Mouse (Mus musculus) stomach, postnatal 0 days (tissue): ENCODE measurements around the gene Nup160.

Source experiments
- CTCF ChIP-seq: IDR thresholded peaks from 2 replicates; pipeline ENCODE4 v1.5.1; 2016; ENCODE audit warnings: antibody characterized with exemption, low read depth, mild to moderate bottlenecking, moderate library complexity
- EP300 ChIP-seq: optimal IDR thresholded peaks from 2 replicates; pipeline ENCODE3; 2016; ENCODE audit warnings: antibody characterized with exemption

DNA sequence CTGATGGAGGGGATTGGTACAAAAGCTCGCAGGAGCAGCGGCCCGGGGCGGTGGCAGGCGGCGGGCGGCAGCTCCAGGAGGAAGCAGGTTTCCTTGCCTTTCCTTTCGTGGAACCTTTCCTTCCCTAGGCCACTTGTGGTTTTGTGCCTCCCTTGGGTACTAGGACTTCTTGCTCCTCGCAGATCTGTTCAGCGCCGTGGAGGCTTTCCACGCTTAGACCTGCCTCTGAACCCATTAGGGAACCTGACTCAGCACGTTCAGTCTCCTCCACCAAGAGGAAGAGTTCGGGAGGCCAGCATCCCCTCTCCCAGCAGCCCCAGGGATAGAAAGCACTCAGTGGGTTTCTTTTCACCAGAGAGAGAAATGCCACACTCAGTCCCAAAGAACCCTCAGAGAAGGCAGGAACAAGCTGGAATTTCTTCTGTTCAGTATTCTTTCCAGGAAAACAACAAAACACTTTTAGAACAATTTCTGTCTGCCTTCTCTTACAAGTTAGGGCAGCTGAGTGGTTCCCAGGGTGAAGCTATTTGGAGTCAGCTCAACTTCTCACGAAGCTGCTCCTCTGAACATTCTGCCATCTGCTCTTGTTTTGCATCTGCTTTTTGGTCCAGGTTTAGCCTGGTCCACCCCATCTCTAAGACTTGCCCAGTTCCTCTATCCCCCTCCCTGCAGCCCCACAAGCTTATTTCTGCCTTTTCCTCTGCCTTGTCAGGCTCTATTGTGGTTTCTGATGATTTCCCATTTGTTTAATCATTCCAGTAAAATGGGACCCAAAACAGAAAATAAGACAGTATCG, 44.9 kb upstream of the Nup160 start:
- TF ChIP-seq CTCF (no peak), EP300 (no peak)
